Mouse (Mus musculus) intestine, embryonic 16.5 days (tissue): Measurements from ENCODE around the gene Plekhg2. TPM values are rescaled to one million over a fixed set of nuclear protein-coding genes. Genes with fewer than 3 reads are reported as not detected.

Experiments used
- ATAC-seq: fragments of 200-750 bp; cut with Nextera tagmentation; 2 replicates; pipeline ENCODE4 v1.8.0; 2017; ENCODE audit warnings: moderate TSS enrichment, moderate library complexity
- H3K27ac ChIP-seq: fragments of 300-500 bp; sonication (generic); 2 replicates; pipeline ENCODE4 v1.5.1; 2014; ENCODE audit warnings: mild to moderate bottlenecking, low read length
- H3K27me3 ChIP-seq: fragments of 300-500 bp; sonication (generic); replicated peaks from 2 replicates; pipeline ENCODE4 v1.6.1; 2014; ENCODE audit warnings: low read length, control low read depth, mixed read lengths; ENCODE audit not compliant: control insufficient read depth, insufficient read depth
- H3K36me3 ChIP-seq: fragments of 300-500 bp; sonication (generic); 2 replicates; pipeline ENCODE4 v1.6.1; 2014; ENCODE audit warnings: low read length, control low read depth; ENCODE audit not compliant: control insufficient read depth, insufficient read depth
- H3K4me1 ChIP-seq: fragments of 300-500 bp; sonication (generic); 2 replicates; pipeline ENCODE4 v1.6.1; 2014; ENCODE audit warnings: low read length, control low read depth, mixed read lengths; ENCODE audit not compliant: control insufficient read depth, insufficient read depth
- H3K4me2 ChIP-seq: fragments of 300-500 bp; sonication (generic); 2 replicates; pipeline ENCODE4 v1.6.1; 2014; ENCODE audit warnings: low read depth, low read length, control low read depth
- H3K4me3 ChIP-seq: fragments of 300-500 bp; sonication (generic); 2 replicates; pipeline ENCODE4 v1.5.1; 2014; ENCODE audit warnings: mild to moderate bottlenecking, low read length
- H3K9ac ChIP-seq: fragments of 300-500 bp; sonication (generic); 2 replicates; pipeline ENCODE4 v1.6.1; 2014; ENCODE audit warnings: low read depth, low read length
- H3K9me3 ChIP-seq: fragments of 300-500 bp; sonication (generic); 2 replicates; pipeline ENCODE4 v1.6.1; 2016; ENCODE audit warnings: low read length, control low read depth; ENCODE audit not compliant: control insufficient read depth
- WGBS: fragments of 180-500 bp; shearing (Covaris S2); extraction: QIAGEN DNeasy Blood & Tissue Kit; methylation state at CpG from one replicate; pipeline ENCODE4 v1.1.7; 2014; 5-methylcytosine and 5-hydroxymethylcytosine counted together
- polyA plus RNA-seq: library from polyadenylated mRNA; unstranded; fragments of >200 nt; fragmentation: Nextera tagmentation; extraction: Ambion mirVana; gene quantifications from 2 replicates; pipeline ENCODE4 v1.2.1, GENCODE M21; 2015

Plekhg2 gene
- polyA plus RNA-seq, 1 experiment from 2014 or later, result 37.9 TPM

GRCm38 (mm10) chr7:28385196-28385595, 12.8 kb upstream of the Plekhg2 start:
- Histone ChIP-seq H3K27ac (no peak overlapping the region), H3K27me3 (no peaks in the 10 kb centered on the region), H3K4me2 (no peak overlapping the region), H3K9me3 (no peaks in the 10 kb centered on the region), H3K9ac (no peak overlapping the region), H3K36me3 (peaks cover 12% of the 10 kb centered on the region), H3K4me3 (no peak overlapping the region), H3K4me1 (peaks cover 38% of the 10 kb centered on the region)
- WGBS, result 88% methylated on average over 9 of the region's 9 CpGs
- ATAC-seq, result no peak

GRCm38 (mm10) chr7:28384162-28384561, 11.8 kb upstream of the Plekhg2 start:
- no peaks in the 10 kb centered on the region for H3K9me3 ChIP-seq
- no peak overlapping the region for H3K9ac ChIP-seq
- H3K4me3 ChIP-seq, result no peak overlapping the region
- no peak overlapping the region for H3K4me2 ChIP-seq
- H3K27ac ChIP-seq, result peak overlapping the region; percentile 100
- H3K36me3 ChIP-seq, result peaks cover 8% of the 10 kb centered on the region; the same call in 1 of the 2 replicates
- no peak for ATAC-seq
- H3K4me1 ChIP-seq, result peaks cover 45% of the 10 kb centered on the region
- no peaks in the 10 kb centered on the region for H3K27me3 ChIP-seq
- 78% methylated on average over 6 of the region's 6 CpGs for WGBS

- peak overlapping the region; percentile 100 for H3K27ac ChIP-seq
- H3K27me3 ChIP-seq, result no peaks in the 10 kb centered on the region
- 72% methylated on average over 4 of the region's 4 CpGs for WGBS
- H3K4me2 ChIP-seq, result no peak overlapping the region
- no peak overlapping the region for H3K4me3 ChIP-seq
- H3K4me1 ChIP-seq, result peaks cover 45% of the 10 kb centered on the region
- H3K9ac ChIP-seq, result 0 out of 2 replicates have a peak overlapping the region, but pooled peaks have one; percentile 35
- ATAC-seq, result no peak
- H3K9me3 ChIP-seq, result no peaks in the 10 kb centered on the region
- peaks cover 5% of the 10 kb centered on the region; the same call in 1 of the 2 replicates for H3K36me3 ChIP-seq
Measured at GRCm38 (mm10) chr7:28383606-28384005, 11.2 kb upstream of the Plekhg2 start.

- Histone ChIP-seq H3K4me3 (no peak overlapping the region), H3K27me3 (no peaks in the 10 kb centered on the region), H3K9me3 (no peaks in the 10 kb centered on the region), H3K27ac (peak overlapping the region; percentile 100), H3K9ac (peak overlapping the region; percentile 79), H3K4me2 (peak overlapping the region; percentile 62), H3K4me1 (peaks cover 47% of the 10 kb centered on the region), H3K36me3 (peaks cover under 1% of the 10 kb centered on the region; the same call in 1 of the 2 replicates)
- WGBS, result 37% methylated on average over 11 of the region's 11 CpGs
- ATAC-seq, result peak; percentile 70
Measured at GRCm38 (mm10) chr7:28382981-28383396, 10.6 kb upstream of the Plekhg2 start.

GRCm38 (mm10) chr7:28382347-28382951, 10.1 kb upstream of the Plekhg2 start:
- H3K27me3 ChIP-seq, result no peaks in the 10 kb centered on the region
- peak overlapping the region; percentile 79 for H3K9ac ChIP-seq
- WGBS, result 47% methylated on average over 10 of the region's 12 CpGs
- peaks cover 51% of the 10 kb centered on the region for H3K4me1 ChIP-seq
- H3K36me3 ChIP-seq, result no peaks in the 10 kb centered on the region
- peak; percentile 5; the same call in 1 of the 2 replicates for ATAC-seq
- peak overlapping the region; percentile 62 for H3K4me2 ChIP-seq
- peak overlapping the region; percentile 47 for H3K4me3 ChIP-seq
- H3K27ac ChIP-seq, result peak overlapping the region; percentile 100
- no peaks in the 10 kb centered on the region for H3K9me3 ChIP-seq

GRCm38 (mm10) chr7:28381938-28382337, 9.5 kb upstream of the Plekhg2 start:
- ATAC-seq, result peak; percentile 47
- Histone ChIP-seq H3K4me3 (peak overlapping the region; percentile 47), H3K27ac (peak overlapping the region; percentile 100), H3K9me3 (no peaks in the 10 kb centered on the region), H3K4me2 (peak overlapping the region; percentile 62), H3K36me3 (no peaks in the 10 kb centered on the region), H3K27me3 (no peaks in the 10 kb centered on the region), H3K4me1 (peaks cover 52% of the 10 kb centered on the region), H3K9ac (peak overlapping the region; percentile 79)
- WGBS, result 2% methylated on average over 20 of the region's 20 CpGs

- WGBS, result 3% methylated on average over 30 of the region's 30 CpGs
- Histone ChIP-seq H3K36me3 (no peaks in the 10 kb centered on the region), H3K4me1 (peaks cover 50% of the 10 kb centered on the region), H3K9ac (peak overlapping the region; percentile 79), H3K9me3 (no peaks in the 10 kb centered on the region), H3K4me3 (peak overlapping the region; percentile 47), H3K4me2 (peak overlapping the region; percentile 62), H3K27me3 (no peaks in the 10 kb centered on the region), H3K27ac (peak overlapping the region; percentile 100)
- ATAC-seq, result peak; percentile 21
Measured at GRCm38 (mm10) chr7:28381017-28381790, 8.8 kb upstream of the Plekhg2 start.

- H3K27ac ChIP-seq, result peak within 1 kb of the TSS; percentile 100
- no peak for ATAC-seq
- WGBS, result 43% methylated on average over 17 of the region's 17 CpGs
- no peaks in the 10 kb centered on the region for H3K36me3 ChIP-seq
- H3K4me2 ChIP-seq, result peak within 1 kb of the TSS; percentile 62
- peak within 1 kb of the TSS; percentile 84 for H3K4me3 ChIP-seq
- no peaks in the 10 kb centered on the region for H3K27me3 ChIP-seq
- peak within 1 kb of the TSS; percentile 98 for H3K9ac ChIP-seq
- no peaks in the 10 kb centered on the region for H3K9me3 ChIP-seq
- peaks cover 49% of the 10 kb centered on the region for H3K4me1 ChIP-seq
Measured at GRCm38 (mm10) chr7:28380237-28381016, 8.0 kb upstream of the Plekhg2 start, which contains the start of gene Zfp36. Gene Zfp36 (minus strand): TSS chr7:28380253.
